In the genomic region with DNA sequence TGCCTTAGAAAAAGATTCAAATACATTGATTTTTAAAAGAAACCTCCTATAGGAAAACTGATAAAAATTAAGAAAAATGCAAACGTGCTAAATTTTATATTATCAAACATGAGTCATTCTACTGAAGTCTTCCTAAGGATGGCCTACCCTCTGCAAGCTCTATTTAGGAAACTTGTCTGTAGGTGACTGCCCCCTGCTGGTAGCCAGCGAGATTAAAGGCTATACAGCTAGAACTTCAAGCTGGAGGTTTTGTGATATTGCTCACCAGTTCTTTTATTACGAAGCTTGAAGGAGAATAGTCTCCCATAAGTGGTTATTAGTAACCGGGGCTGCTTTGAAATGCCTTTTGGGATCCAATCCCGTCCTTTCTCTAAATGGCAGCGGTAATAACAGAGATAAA, we compare ENCODE assay signal across 9 mouse cellular contexts.
A peak's percentile ranks its signal among the peaks of the same experiment; 100 is the strongest.
DNase-seq lines count a peak whose midpoint lies in the region; ATAC-seq lines count a peak whose summit lies in the region.
"Had no signal": no experiment of that assay in that cellular context is flagged by ENCODE, and none has a peak within 500 bp of the region (broad histone marks: within the 10 kb centered on the region; RNA-seq: fewer than 3 reads in every experiment).

No protein-coding gene starts in this region.

- H3K4me2 ChIP-seq in hindbrain, embryonic 13.5 days = no peak overlapping the region
- H3K4me2 ChIP-seq in embryonic facial prominence, embryonic 14.5 days (ENCODE audit: low read depth, low read length) = no peak overlapping the region
- H3K4me2 ChIP-seq: embryonic facial prominence, embryonic 12.5 days had no signal

- peaks cover 11% of the 10 kb centered on the region for H3K36me3 ChIP-seq in hindbrain, embryonic 10.5 days
- H3K36me3 ChIP-seq in hindbrain, embryonic 13.5 days = 0 out of 2 replicates have a peak, but pooled peaks cover 5% of the 10 kb centered on the region
- peaks cover 16% of the 10 kb centered on the region for H3K36me3 ChIP-seq in embryonic facial prominence, embryonic 14.5 days (ENCODE audit: control insufficient read depth, insufficient read depth, low read length)

- H3K4me1 ChIP-seq in hindbrain, embryonic 10.5 days (replicated peaks) = peaks cover 35% of the 10 kb centered on the region
- H3K4me1 ChIP-seq in hindbrain, embryonic 13.5 days (replicated peaks) = peaks cover 20% of the 10 kb centered on the region
- H3K4me1 ChIP-seq in embryonic facial prominence, embryonic 14.5 days (ENCODE audit: control insufficient read depth, insufficient read depth, low read length) = peaks cover 8% of the 10 kb centered on the region; the same call in 1 of the 2 replicates

- DNase-seq in hindbrain, embryonic 10.5 days (ENCODE audit: low spot score) = peak; percentile 53
- peak; percentile 73 for DNase-seq in adrenal gland, postnatal 10 days
- DNase-seq in embryonic facial prominence, embryonic 14.5 days (ENCODE audit: low spot score) = peak; percentile 56
- DNase-seq in layer of hippocampus, adult 9-11 months = peak; percentile 61
- peak; percentile 77 for DNase-seq in retina, embryonic 14.5 days (ENCODE audit: low spot score)

- no peak for ATAC-seq in hindbrain, embryonic 13.5 days (ENCODE audit: low FRiP score)
- ATAC-seq in CD4-positive, CD25-positive, alpha-beta regulatory T cell, adult 4 months = peak; percentile 73
- no peak for ATAC-seq in embryonic facial prominence, embryonic 14.5 days (ENCODE audit: low read depth)
- no peak for ATAC-seq in activated CD4-positive, CD25-positive, alpha-beta regulatory T cell, adult 4 months

- no peak overlapping the region for H3K4me3 ChIP-seq in hindbrain, embryonic 10.5 days
- no peak overlapping the region for H3K4me3 ChIP-seq in hindbrain, embryonic 13.5 days
- H3K4me3 ChIP-seq in embryonic facial prominence, embryonic 14.5 days (ENCODE audit: low read depth, low read length) = no peak overlapping the region
- H3K4me3 ChIP-seq: embryonic facial prominence, embryonic 12.5 days had no signal

- H3K27me3 ChIP-seq in hindbrain, embryonic 10.5 days (ENCODE audit: insufficient read depth, poor library complexity, severe bottlenecking) = peaks cover 13% of the 10 kb centered on the region
- H3K27me3 ChIP-seq in hindbrain, embryonic 13.5 days = peaks cover 23% of the 10 kb centered on the region
- H3K27me3 ChIP-seq in embryonic facial prominence, embryonic 14.5 days (replicated peaks; ENCODE audit: control insufficient read depth, insufficient read depth, low read length) = no peaks in the 10 kb centered on the region
- H3K27me3 ChIP-seq: embryonic facial prominence, embryonic 12.5 days had no signal

- no peaks in the 10 kb centered on the region for H3K9me3 ChIP-seq in hindbrain, embryonic 10.5 days
- no peaks in the 10 kb centered on the region for H3K9me3 ChIP-seq in hindbrain, embryonic 13.5 days
- H3K9me3 ChIP-seq in embryonic facial prominence, embryonic 14.5 days (ENCODE audit: control insufficient read depth, low read length) = no peaks in the 10 kb centered on the region
- H3K9me3 ChIP-seq: embryonic facial prominence, embryonic 12.5 days had no signal

- WGBS in hindbrain, embryonic 10.5 days = 63% methylated on average over 6 of the region's 6 CpGs
- 60% methylated on average over 6 of the region's 6 CpGs for WGBS in hindbrain, embryonic 13.5 days
- WGBS in embryonic facial prominence, embryonic 14.5 days = 66% methylated on average over 6 of the region's 6 CpGs

- no peak overlapping the region for H3K9ac ChIP-seq in hindbrain, embryonic 13.5 days
- H3K9ac ChIP-seq in embryonic facial prominence, embryonic 14.5 days (ENCODE audit: low read depth, low read length) = no peak overlapping the region
- H3K9ac ChIP-seq: embryonic facial prominence, embryonic 12.5 days had no signal

- 0 out of 2 replicates have a peak overlapping the region, but pooled peaks have one; percentile 77 for H3K27ac ChIP-seq in hindbrain, embryonic 10.5 days
- no peak overlapping the region for H3K27ac ChIP-seq in hindbrain, embryonic 13.5 days
- H3K27ac ChIP-seq in embryonic facial prominence, embryonic 14.5 days (replicated peaks; ENCODE audit: low read depth, low read length) = no peak overlapping the region
- H3K27ac ChIP-seq: embryonic facial prominence, embryonic 12.5 days had no signal
